Mouse (Mus musculus): ENCODE measurements around the gene Rasl10b. TPM values are rescaled to one million over a fixed set of nuclear protein-coding genes. Genes with fewer than 3 reads are reported as not detected.

Rasl10b gene
- polyA plus RNA-seq, 1 experiment from 2014 or later, result 7.2 TPM

GRCm38 (mm10) chr11:83449298-83449697, 40.4 kb downstream of the Rasl10b start:
- no peak for DNase-seq (ENCODE audit: low spot score)
- Histone ChIP-seq H3K9me3 (ENCODE audit: control insufficient read depth, low read length) (no peaks in the 10 kb centered on the region), H3K4me1 (ENCODE audit: control insufficient read depth, insufficient read depth, low read length) (0 out of 2 replicates have a peak, but pooled peaks cover 2% of the 10 kb centered on the region), H3K9ac (ENCODE audit: low read length) (no peak overlapping the region), H3K27me3 (ENCODE audit: control insufficient read depth, insufficient read depth, low read length) (peaks cover 13% of the 10 kb centered on the region), H3K36me3 (ENCODE audit: control insufficient read depth, insufficient read depth, low read length) (no peaks in the 10 kb centered on the region), H3K27ac (ENCODE audit: low read depth, low read length) (no peak overlapping the region), H3K4me2 (ENCODE audit: low read depth) (no peak overlapping the region), H3K4me3 (ENCODE audit: low read depth, low read length) (no peak overlapping the region)
- 48% methylated on average over 4 of the region's 4 CpGs for WGBS
- ATAC-seq (ENCODE audit: insufficient read depth, low FRiP score, low TSS enrichment), result no peak

- Histone ChIP-seq H3K36me3 (ENCODE audit: control insufficient read depth, insufficient read depth, low read length) (no peaks in the 10 kb centered on the region), H3K4me3 (ENCODE audit: low read depth, low read length) (no peak overlapping the region), H3K4me2 (ENCODE audit: low read depth) (no peak overlapping the region), H3K9me3 (ENCODE audit: control insufficient read depth, low read length) (no peaks in the 10 kb centered on the region), H3K4me1 (ENCODE audit: control insufficient read depth, insufficient read depth, low read length) (0 out of 2 replicates have a peak, but pooled peaks cover 2% of the 10 kb centered on the region), H3K9ac (ENCODE audit: low read length) (no peak overlapping the region), H3K27me3 (ENCODE audit: control insufficient read depth, insufficient read depth, low read length) (peaks cover under 1% of the 10 kb centered on the region; the same call in 1 of the 2 replicates), H3K27ac (ENCODE audit: low read depth, low read length) (no peak overlapping the region)
- ATAC-seq (ENCODE audit: insufficient read depth, low FRiP score, low TSS enrichment), result no peak
- WGBS, result 50% methylated on average over 1 of the region's 1 CpGs
- no peak for DNase-seq (ENCODE audit: low spot score)
Measured at GRCm38 (mm10) chr11:83450550-83450949, 41.6 kb downstream of the Rasl10b start.

GRCm38 (mm10) chr11:83451281-83451680, 42.3 kb downstream of the Rasl10b start:
- WGBS, result 85% methylated on average over 10 of the region's 10 CpGs
- Histone ChIP-seq H3K4me1 (ENCODE audit: control insufficient read depth, insufficient read depth, low read length) (0 out of 2 replicates have a peak, but pooled peaks cover 2% of the 10 kb centered on the region), H3K4me3 (ENCODE audit: low read depth, low read length) (no peak overlapping the region), H3K27me3 (ENCODE audit: control insufficient read depth, insufficient read depth, low read length) (no peaks in the 10 kb centered on the region), H3K9ac (ENCODE audit: low read length) (no peak overlapping the region), H3K27ac (ENCODE audit: low read depth, low read length) (no peak overlapping the region), H3K4me2 (ENCODE audit: low read depth) (no peak overlapping the region), H3K36me3 (ENCODE audit: control insufficient read depth, insufficient read depth, low read length) (no peaks in the 10 kb centered on the region), H3K9me3 (ENCODE audit: control insufficient read depth, low read length) (no peaks in the 10 kb centered on the region)
- ATAC-seq (ENCODE audit: insufficient read depth, low FRiP score, low TSS enrichment) (no peak), DNase-seq (ENCODE audit: low spot score) (no peak)

- Histone ChIP-seq H3K4me1 (ENCODE audit: control insufficient read depth, insufficient read depth, low read length) (0 out of 2 replicates have a peak, but pooled peaks cover under 1% of the 10 kb centered on the region), H3K27me3 (ENCODE audit: control insufficient read depth, insufficient read depth, low read length) (no peaks in the 10 kb centered on the region), H3K9me3 (ENCODE audit: control insufficient read depth, low read length) (no peaks in the 10 kb centered on the region), H3K27ac (ENCODE audit: low read depth, low read length) (no peak overlapping the region), H3K36me3 (ENCODE audit: control insufficient read depth, insufficient read depth, low read length) (no peaks in the 10 kb centered on the region), H3K9ac (ENCODE audit: low read length) (no peak overlapping the region), H3K4me3 (ENCODE audit: low read depth, low read length) (no peak overlapping the region), H3K4me2 (ENCODE audit: low read depth) (no peak overlapping the region)
- DNase-seq (ENCODE audit: low spot score) (no peak), ATAC-seq (ENCODE audit: insufficient read depth, low FRiP score, low TSS enrichment) (no peak)
- WGBS, result 14% methylated on average over 4 of the region's 4 CpGs
Measured at GRCm38 (mm10) chr11:83454548-83454947, 45.6 kb downstream of the Rasl10b start.

GRCm38 (mm10) chr11:83455608-83456007, 46.7 kb downstream of the Rasl10b start:
- DNase-seq (ENCODE audit: low spot score) (no peak), ATAC-seq (ENCODE audit: insufficient read depth, low FRiP score, low TSS enrichment) (no peak)
- H3K27me3 ChIP-seq (ENCODE audit: control insufficient read depth, insufficient read depth, low read length), result no peaks in the 10 kb centered on the region
- H3K4me3 ChIP-seq (ENCODE audit: low read depth, low read length), result no peak overlapping the region
- 77% methylated on average over 3 of the region's 3 CpGs for WGBS
- no peak overlapping the region for H3K4me2 ChIP-seq (ENCODE audit: low read depth)
- H3K36me3 ChIP-seq (ENCODE audit: control insufficient read depth, insufficient read depth, low read length), result no peaks in the 10 kb centered on the region
- H3K4me1 ChIP-seq (ENCODE audit: control insufficient read depth, insufficient read depth, low read length), result no peaks in the 10 kb centered on the region
- H3K9ac ChIP-seq (ENCODE audit: low read length), result no peak overlapping the region
- no peak overlapping the region for H3K27ac ChIP-seq (ENCODE audit: low read depth, low read length)
- H3K9me3 ChIP-seq (ENCODE audit: control insufficient read depth, low read length), result no peaks in the 10 kb centered on the region

GRCm38 (mm10) chr11:83457257-83457656, 48.3 kb downstream of the Rasl10b start:
- WGBS, result 42% methylated on average over 7 of the region's 7 CpGs
- Histone ChIP-seq H3K9me3 (ENCODE audit: control insufficient read depth, low read length) (no peaks in the 10 kb centered on the region), H3K4me2 (ENCODE audit: low read depth) (no peak overlapping the region), H3K4me1 (ENCODE audit: control insufficient read depth, insufficient read depth, low read length) (peaks cover under 1% of the 10 kb centered on the region; the same call in 1 of the 2 replicates), H3K9ac (ENCODE audit: low read length) (no peak overlapping the region), H3K27me3 (ENCODE audit: control insufficient read depth, insufficient read depth, low read length) (peaks cover 7% of the 10 kb centered on the region), H3K27ac (ENCODE audit: low read depth, low read length) (no peak overlapping the region), H3K36me3 (ENCODE audit: control insufficient read depth, insufficient read depth, low read length) (no peaks in the 10 kb centered on the region), H3K4me3 (ENCODE audit: low read depth, low read length) (no peak overlapping the region)
- no peak for DNase-seq (ENCODE audit: low spot score)
- no peak for ATAC-seq (ENCODE audit: insufficient read depth, low FRiP score, low TSS enrichment)

- DNase-seq (ENCODE audit: low spot score), result no peak
- Histone ChIP-seq H3K9me3 (ENCODE audit: control insufficient read depth, low read length) (no peaks in the 10 kb centered on the region), H3K9ac (ENCODE audit: low read length) (no peak overlapping the region), H3K4me1 (ENCODE audit: control insufficient read depth, insufficient read depth, low read length) (peaks cover 6% of the 10 kb centered on the region; the same call in 1 of the 2 replicates), H3K36me3 (ENCODE audit: control insufficient read depth, insufficient read depth, low read length) (no peaks in the 10 kb centered on the region), H3K4me2 (ENCODE audit: low read depth) (no peak overlapping the region), H3K27ac (ENCODE audit: low read depth, low read length) (no peak overlapping the region), H3K4me3 (ENCODE audit: low read depth, low read length) (no peak overlapping the region), H3K27me3 (ENCODE audit: control insufficient read depth, insufficient read depth, low read length) (peaks cover 15% of the 10 kb centered on the region)
- 66% methylated on average over 9 of the region's 9 CpGs for WGBS
- no peak for ATAC-seq (ENCODE audit: insufficient read depth, low FRiP score, low TSS enrichment)
Measured at GRCm38 (mm10) chr11:83457912-83458601, 49.1 kb downstream of the Rasl10b start.

- Histone ChIP-seq H3K4me1 (ENCODE audit: control insufficient read depth, insufficient read depth, low read length) (peaks cover 8% of the 10 kb centered on the region; the same call in 1 of the 2 replicates), H3K9me3 (ENCODE audit: control insufficient read depth, low read length) (no peaks in the 10 kb centered on the region), H3K27me3 (ENCODE audit: control insufficient read depth, insufficient read depth, low read length) (peaks cover 30% of the 10 kb centered on the region), H3K4me3 (ENCODE audit: low read depth, low read length) (no peak overlapping the region), H3K27ac (ENCODE audit: low read depth, low read length) (no peak overlapping the region), H3K9ac (ENCODE audit: low read length) (no peak overlapping the region), H3K36me3 (ENCODE audit: control insufficient read depth, insufficient read depth, low read length) (no peaks in the 10 kb centered on the region), H3K4me2 (ENCODE audit: low read depth) (no peak overlapping the region)
- no peak for ATAC-seq (ENCODE audit: insufficient read depth, low FRiP score, low TSS enrichment)
- DNase-seq (ENCODE audit: low spot score), result no peak
- WGBS, result 73% methylated on average over 10 of the region's 10 CpGs
Measured at GRCm38 (mm10) chr11:83461462-83462027, 52.6 kb downstream of the Rasl10b start.

Measured in neural tube, embryonic 11.5 days (tissue).